Mouse (Mus musculus): ENCODE measurements around the gene Pskh1.

Pskh1 gene

DNA sequence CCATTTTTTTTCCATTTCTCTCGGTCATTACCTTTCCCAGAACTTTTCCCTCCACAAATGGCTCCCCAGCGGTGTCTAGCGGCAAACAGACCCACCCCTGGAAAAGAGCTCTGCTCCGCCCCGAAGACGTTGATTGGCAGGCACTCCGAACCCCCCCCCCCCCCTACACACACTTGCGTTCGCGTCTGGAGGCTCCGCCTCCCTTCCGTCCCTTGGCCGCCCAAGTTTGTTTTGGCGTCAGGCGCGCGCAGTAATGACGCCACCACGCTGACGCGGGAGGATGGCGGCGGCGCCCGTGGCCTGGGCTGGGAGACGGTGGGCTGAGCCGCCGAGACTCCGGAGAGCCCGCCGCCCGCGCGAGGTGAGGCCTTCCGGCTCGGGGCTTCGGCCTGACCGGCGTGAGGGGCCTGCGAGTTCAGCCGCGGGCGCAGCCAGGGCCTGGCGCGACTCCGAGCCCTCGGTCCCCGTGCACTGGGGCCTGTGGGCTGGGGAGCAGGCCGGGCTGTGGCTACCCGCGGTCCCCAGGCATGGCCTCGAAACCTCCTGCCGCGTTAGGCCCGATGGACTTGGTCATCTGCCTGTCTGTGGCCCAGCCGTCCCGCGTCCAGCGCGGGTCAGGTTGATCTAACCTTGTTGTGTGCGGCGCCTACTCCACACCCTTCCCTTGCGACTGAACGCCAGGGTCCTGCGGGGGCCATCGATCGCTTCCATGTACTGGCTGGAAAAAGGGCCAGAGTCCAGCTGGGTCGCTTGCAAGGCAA is at the start of gene Pskh1:
Pskh1 (plus strand) TSS at position 262 of the 761 bp plus-strand sequence.
- DNase-seq, result peak; percentile 94

DNA sequence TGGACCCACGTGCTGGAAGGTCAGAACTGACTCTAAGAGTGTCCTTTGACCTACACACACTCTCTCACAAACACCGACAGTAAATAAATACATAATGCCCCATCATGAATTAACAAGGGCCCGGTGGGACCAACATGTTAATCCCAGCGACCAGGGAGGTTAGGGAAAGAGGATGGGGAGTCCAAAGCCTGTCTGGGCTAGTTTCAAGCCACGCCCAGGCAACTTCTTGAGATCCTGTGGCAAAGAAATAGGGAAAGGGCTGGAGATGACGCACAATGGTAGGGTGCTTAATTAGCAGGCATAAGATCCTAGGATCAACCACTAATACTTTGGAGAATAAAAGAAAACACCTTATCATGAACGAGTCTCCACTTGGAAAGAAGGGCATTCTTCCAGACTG is 49.6 kb upstream of the Pskh1 start:
- DNase-seq, result no peak

DNA sequence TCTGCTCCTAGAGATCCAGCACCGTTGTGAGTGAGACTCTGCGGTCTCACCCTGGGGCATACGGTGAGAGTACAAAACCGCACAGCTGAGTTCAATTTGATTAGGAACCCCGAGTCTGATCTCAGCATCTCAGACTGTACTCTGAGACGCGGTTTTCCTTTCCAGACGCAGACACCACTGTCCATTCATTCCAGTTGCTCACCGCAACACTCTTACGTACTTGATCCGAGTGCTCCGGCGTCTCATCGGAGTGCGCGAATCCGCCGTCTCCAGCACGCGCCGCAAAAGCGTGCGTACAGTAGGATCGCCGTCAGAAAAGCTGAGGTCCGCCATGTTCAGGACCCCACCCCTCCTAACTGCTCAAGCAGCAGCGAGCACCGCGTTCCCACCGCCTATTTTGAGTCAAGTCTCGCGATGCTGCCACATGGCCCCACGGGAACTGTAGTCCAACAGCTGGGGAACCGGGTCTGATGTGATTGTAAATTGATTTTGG is 48.5 kb upstream of the Pskh1 start:
- DNase-seq, result peak; percentile 92

DNA sequence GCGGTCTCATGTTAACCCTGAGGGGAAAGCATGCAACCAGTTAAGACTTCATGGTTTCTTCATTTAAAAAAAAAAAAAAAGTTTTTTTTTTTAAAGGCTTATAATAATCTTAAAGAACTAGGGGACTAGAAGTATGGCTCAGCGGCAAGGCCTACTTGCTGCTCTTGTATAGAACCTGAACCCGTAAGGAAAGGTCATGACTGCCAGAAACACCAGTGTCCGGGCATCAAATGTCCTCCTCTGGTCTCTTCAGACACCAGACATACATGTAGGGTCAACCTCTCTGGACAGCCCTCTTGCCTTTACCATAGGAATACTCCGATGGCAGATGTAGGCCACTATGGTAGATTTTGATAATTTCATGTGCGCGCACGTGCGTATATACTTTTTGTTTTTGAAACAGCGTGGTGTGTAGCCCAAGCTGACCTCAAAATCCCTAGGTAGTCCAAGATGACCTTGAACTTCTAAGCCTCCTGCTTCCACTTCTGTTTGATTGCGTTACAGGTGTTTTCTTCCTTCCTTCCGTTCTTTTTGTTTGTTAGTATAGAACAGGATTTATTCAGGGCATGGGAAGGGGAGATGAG is 48.0 kb upstream of the Pskh1 start:
- DNase-seq, result no peak

DNA sequence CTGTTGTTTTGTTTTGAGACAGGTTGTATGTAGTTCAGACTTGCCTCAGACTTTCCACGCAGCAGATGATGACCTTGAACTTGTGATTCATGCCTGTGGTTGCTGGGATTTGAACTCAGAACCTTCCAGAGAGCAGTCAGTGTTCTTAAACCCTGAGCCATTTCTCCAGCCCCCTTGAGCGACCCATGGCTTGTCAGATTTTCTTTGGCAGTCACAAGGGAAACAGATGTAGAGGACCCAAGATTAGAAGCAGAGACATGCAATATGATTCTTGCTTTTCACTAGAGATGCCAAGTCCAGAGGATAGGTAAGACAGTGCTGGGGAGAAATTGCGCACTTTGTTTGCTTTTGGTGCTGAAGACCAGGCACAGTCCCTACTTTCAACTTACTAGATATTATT is 47.1 kb upstream of the Pskh1 start, which contains the start of gene Cenpt:
Cenpt (minus strand) TSS at position 101 of the 400 bp plus-strand sequence.
- DNase-seq, result no peak

DNA sequence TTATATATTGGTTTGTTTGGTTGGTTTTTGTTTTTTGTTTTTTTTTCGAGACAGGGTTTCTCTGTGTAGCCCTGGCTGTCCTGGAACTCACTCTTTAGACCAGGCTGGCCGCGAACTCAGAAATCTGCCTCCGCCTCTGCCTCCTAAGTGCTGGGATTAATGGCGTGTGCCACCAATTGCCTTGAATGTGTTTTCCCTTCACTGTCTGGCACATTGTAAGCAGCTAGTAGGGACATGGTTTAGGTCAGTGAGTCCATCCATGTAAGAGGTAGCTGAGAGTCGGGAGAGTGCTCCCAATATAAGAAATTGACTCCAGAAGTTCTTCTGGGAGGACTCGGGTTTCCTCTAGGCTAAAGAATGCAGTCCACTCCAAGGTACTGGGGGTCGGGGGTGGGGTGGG is 45.9 kb upstream of the Pskh1 start:
- no peak for DNase-seq

DNA sequence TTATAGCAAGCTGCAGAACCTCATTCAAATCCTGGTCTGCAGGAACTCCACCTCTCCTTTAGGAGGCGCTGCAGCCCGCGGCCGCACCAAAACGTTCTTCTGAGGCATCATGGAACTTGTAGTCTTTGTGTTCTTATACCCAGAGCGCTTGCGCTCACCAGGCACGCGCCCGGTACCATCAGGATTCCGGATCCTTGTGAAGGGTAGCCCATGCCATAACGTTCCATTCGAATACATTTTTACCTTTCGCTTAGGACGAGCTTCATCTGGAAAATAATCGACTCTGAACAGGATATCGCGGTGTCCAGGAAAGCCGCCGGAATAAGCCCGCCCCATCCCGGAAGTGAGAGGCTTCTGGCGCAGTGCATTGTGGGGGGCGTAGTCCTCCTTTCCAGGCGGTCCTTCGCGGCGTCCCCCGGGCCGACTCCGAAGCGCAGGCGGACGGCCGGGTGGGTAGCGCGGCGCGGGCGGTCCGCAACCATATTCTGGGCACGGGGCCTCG is 45.5 kb upstream of the Pskh1 start, which contains the start of gene Thap11:
Thap11 (plus strand) TSS at position 418 of the 502 bp plus-strand sequence.
- DNase-seq, result peak; percentile 94

DNA sequence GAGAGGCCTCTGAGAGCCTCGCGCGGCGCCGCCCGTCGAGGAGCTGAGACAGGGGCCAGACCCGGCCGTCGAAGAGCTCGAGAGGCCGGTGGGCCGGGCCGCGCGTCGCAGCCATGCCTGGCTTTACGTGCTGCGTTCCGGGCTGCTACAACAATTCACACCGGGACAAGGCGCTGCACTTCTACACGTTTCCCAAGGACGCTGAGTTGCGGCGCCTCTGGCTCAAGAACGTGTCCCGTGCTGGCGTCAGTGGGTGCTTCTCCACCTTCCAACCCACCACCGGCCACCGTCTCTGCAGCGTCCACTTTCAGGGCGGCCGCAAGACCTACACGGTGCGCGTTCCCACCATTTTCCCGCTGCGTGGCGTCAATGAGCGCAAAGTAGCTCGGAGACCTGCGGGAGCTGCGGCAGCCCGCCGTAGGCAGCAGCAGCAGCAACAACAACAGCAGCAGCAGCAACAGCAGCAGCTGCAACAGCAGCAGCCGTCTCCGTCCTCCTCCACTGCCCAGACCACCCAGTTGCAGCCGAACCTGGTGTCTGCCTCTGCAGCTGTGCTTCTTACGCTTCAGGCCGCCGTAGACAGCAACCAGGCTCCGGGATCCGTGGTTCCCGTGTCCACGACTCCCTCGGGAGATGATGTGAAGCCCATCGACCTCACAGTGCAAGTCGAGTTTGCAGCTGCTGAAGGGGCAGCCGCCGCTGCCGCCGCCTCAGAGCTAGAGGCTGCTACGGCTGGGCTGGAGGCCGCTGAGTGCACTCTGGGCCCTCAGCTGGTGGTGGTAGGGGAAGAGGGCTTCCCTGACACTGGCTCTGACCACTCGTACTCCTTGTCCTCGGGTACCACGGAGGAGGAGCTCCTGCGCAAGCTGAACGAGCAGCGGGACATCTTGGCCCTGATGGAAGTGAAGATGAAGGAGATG is 44.7 kb upstream of the Pskh1 start:
- peak; percentile 55 for DNase-seq

DNA sequence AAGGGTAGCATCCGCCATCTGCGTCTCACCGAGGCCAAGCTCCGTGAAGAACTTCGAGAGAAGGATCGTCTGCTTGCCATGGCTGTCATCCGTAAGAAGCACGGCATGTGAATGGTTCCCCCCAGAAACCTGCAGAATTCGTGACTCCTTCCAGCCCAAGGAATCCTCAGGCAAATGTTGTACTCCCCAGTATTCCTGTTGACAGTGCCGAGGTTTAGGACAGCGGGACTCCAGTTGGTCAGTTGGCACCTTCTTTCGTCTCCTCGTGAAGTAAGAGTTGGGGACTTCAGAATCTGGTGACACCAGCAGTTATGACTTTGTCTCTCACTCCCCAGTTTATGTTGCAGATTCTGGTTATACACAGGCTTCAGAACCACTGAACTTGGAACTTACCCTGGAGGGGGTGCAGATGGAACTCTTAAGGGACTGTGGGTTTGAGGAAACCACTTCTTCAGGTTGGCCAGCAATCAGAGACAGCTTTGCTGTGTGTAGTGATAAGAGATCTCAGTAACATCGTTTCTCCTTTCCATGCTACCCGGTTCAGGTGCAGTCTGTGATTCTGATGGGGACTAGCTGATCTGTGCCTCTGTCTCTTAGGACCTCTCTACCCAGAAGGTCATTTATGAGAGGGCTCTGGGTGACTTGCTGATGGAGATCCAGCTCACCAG is 43.9 kb upstream of the Pskh1 start:
- DNase-seq, result no peak

DNA sequence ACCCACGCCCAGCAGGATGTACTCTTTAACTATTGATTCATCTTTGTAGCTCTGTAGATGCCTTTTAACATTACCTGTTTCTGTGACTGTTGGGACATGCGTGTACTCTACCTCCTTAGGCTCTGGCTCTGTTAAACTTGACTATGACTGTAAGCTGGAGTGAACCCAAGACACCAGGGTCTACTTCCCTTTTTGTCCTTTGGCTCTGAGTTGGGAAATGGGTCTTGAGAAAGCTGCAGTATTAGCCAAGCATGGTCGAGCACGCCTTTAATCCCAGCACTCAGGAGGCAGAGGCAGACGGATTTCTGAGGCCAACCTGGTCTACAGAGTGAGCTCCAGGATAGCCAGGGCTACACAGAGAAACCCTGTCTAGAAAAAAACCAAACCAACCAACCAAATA is 41.7 kb upstream of the Pskh1 start:
- no peak for DNase-seq

DNA sequence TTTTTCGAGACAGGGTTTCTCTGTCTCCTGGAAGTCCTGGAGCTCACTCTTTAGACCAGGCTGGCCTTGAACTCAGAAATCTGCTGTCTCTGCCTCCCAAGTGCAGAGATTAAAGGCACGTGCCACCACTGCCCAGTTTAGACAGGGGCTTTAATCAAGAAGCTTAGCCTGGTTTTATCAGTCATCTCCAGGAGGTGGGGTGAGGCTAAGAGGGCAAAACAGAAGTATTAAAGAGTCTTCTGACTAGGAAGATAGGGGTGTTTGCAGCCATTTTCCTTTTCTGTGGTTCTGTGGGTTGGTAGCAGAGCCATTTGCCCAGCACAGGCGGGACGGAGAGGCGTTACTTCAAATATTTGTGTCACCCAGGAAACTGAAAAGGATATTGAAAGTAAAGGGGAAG is 40.9 kb upstream of the Pskh1 start:
- DNase-seq, result no peak

DNA sequence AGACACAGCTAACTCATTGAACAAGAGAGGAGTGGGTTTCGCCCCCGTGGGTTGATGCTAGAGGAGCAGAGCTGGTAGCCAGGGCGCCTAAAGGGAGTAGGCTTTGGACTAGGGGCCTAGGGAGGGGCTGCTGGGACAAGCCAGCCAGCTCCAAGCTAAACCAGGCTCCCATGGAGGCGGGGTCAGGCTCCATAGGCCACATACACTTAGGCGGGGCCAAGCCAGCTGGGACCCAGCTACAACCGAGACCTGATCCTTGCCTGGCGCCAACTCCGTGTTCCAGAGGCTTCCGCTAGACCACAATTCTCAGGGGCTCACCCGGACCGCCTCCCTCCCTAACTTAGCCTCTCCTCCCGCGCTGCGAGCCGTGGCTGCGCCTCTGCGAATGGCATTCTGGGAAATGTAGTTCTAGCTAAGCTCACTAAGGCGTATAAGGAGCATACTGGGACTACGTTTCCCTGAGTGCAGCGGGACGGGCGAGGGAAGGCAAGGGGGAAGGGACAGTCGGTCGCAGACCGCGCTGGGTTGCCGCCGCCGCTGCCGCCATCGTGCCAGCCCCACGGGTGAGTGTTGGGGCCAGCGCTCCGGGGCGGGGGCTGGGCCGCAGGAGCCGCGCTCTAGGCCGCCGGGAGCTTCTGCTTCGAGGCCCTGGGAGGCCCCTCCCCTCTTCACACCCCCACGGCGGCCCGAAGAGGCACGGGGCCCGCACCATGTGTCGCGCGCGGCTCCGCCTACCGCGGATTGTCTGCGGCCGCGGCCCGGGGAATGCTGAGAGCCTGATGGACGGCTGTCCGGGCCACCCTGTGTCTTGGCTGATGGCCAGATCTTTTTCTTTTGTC is 39.9 kb upstream of the Pskh1 start, which contains the start of gene Nutf2:
Nutf2 (plus strand) TSS at position 438 of the 839 bp plus-strand sequence.
- DNase-seq, result peak; percentile 97

DNA sequence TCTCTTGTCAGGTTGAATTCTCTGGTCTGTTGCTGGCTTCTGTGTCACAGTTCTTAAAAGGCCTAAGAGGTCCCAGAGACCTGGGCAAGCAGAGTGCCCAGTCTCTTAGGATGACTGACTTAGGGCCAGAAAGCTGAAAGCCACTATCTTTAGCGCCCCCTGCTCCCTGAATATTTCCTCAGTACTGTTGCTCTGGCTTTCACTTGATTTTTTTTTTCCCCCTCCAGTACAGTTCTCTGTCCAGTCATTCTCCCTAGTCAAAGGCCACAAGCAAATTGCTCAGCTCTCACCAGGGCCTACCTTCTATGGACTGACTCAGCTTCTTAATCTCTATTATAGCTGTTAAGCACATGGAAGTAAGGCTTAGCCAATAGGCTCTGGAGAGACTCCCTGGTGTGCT is 38.3 kb upstream of the Pskh1 start:
- DNase-seq, result no peak

DNA sequence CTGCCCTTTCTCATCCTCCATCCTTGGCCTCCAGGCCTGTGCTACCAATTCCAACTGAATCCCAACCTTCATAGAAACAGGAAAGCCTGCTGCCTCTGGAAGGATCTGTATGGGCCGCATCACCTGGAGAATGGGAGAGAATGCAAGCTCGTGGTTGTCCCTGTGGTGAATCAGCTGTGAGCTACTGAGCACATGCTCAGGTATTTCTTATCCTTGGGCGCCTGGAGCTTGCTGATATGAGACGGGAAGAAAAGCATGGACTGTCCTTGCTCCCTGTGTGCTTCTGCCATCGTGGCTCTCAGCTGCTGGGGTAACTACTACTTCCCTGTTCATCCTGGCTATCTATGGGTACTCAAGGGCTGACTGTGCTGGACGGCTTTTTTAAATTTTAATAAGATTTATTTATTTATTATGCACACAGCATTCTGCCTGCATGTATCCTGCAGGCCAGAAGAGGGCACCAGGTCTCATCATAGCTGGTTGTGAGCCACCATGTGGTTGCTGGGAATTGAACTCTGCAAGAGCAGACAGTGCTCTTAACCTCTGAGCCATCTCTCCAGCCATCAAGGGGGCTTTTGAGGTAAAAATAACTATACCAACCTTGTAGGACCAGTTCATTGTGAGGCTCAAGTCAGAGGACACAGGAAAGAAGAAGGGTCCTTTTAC is 33.7 kb upstream of the Pskh1 start:
- no peak for DNase-seq

DNA sequence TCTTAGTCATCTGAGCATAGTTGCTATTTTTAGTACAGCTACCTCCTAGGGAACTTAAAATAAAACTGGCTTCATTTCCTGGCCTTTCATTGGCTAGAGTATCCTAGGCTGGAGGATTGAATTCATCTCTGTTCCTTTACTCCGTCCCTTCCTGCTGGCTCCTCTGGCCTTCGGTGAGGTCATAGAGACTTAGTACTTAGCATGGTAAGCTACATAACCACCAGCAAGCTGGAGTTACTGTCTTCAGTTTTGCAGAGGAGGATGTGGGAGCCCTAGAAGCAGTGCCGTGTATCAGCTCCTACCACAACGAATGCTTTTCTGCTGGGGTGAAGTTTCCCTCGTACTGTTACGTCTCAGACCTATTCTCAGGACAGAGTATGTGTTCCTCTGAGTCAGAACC is 25.9 kb upstream of the Pskh1 start:
- DNase-seq, result peak; percentile 42

DNA sequence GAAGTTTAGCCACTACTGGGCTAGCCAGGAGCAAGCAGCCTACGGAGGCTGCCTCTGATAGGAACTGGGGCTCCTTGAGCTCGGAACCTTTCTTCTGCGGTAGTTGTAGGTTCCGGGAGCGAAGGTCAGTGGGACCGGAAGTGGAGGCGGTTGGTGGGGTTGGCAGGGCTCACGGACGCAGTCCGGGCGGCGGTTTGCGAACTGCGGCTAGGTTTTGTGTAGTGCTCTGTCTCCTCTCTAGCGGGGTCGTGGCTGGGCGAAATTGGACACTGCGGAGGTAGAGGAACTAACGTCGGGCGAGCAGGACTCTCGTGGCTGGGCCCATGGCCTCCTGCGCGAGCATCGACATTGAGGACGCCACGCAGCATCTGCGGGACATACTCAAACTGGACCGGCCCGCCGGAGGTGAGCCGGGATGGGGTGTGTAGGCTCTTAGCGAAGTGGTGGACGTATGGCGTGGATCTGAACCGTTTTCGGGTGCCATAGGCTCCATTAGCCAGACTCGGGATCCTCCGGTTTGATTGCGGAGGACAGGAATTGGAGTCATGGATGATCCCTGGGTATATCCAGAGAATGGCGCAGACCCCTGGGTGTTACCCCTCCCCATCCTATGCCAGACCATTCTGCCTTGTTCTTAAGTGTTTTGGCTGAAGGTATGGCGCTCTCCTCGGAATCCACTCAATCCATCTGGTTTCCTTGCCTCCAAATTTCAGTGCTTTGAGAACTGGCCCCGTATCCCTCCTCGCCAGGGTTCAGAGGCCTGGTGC is 19.3 kb upstream of the Pskh1 start, which contains the start of gene Edc4:
Edc4 (plus strand) TSS at position 128 of the 767 bp plus-strand sequence.
- DNase-seq, result peak; percentile 83

DNA sequence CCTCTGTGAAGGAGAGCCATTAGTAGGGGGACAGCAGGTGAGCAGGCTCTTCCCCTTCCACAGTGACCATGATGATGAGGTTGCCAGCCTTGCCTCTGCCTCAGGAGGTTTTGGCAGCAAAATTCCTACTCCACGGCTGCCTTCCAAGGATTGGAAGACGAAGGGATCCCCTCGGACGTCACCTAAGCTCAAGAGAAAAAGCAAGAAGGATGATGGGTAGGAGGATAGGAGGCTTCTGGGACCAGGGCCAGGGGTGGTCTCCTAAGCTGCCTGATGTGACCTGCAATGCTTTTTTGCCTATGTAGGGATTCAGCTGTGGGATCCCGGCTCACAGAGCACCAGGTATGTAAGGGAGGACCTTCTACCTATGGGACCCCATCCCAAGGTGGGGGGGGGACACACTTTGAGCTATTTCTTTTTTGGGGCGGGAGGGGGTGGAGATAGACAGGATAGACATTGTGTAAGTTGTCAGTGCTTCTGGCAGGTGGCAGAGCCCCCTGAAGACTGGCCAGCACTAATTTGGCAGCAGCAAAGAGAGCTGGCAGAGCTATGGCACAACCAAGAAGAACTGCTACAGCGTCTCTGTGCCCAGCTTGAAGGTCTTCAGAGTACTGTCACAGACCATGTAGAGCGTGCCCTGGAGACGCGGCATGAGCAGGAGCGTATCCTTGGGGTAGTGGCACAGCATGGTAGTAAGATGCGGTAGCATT is 10.3 kb upstream of the Pskh1 start:
- no peak for DNase-seq

DNA sequence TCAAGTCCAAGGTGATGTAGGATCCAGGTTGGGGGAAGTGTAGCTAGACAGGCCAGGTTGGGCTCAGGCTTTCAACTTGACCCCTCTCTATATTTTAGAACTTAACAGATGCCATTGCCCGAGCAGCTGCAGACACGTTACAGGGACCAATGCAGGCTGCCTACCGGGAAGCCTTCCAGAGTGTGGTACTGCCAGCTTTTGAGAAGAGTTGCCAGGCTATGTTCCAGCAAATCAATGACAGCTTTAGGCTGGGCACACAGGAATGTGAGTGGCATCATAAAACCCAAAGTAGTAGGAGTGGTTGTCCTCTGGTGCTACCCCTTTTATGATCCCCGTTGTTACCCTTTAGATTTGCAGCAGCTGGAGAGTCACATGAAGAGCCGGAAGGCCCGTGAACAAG is 9.4 kb upstream of the Pskh1 start:
- peak; percentile 67 for DNase-seq

DNA sequence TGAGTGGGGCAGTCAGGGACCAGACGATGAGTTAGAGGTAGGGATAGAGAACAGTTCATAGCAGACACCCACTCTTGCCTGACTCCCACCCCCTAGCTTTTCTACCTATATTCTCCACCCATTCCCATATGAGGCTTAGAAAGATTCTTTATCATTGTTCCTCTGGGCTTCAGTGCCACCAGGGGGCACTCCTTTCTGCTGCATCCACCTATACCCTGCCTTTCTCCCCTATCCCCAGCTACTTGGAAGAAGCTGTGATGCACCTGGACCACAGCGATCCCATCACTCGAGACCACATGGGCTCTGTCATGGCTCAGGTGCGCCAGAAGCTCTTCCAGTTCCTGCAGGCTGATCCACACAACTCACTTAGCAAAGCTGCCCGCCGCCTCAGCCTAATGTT is 7.8 kb upstream of the Pskh1 start:
- peak; percentile 53 for DNase-seq

All from right cerebral cortex, adult 18-20 months (tissue).